Mouse (Mus musculus): ENCODE data around the gene Mical3.

The Mical3 gene

GRCm38 (mm10) chr6:121146798-121147197 is 16.0 kb upstream of the Mical3 start:
- no peak for DNase-seq (ENCODE audit: low read depth, low spot score)

- no peak for DNase-seq (ENCODE audit: low read depth, low spot score)
These were observed 15.1 kb upstream of the Mical3 start for GRCm38 (mm10) chr6:121145906-121146305.

DNA sequence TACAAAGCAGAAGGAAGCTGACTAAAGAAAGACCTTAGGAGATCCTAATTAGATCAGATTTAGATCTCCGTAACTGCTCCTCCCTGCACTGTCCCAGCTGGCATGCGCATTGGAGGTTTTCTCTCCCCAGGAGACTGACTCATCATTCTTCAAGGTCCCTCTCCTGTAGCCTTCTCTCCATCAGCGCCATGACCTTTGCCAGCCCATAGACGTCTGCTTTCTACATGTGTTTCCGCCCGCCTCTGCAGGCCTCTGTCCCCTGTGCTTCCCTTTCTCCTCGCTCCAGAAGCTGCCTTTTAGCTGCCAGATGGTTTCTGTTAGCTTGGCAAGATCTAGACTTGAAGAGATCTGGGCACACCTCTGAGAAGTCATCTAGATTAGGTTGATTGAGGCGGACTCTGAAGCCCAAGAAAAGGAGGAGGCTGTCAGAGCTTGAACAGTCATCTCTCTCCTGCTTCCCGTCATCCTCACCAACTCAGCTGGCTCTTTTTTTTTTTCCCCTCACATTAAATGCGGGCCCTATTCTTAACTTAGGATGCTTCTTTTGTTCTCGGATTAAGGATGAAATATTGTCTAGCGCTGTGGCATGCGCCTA is 14.3 kb upstream of the Mical3 start:
- DNase-seq (ENCODE audit: low read depth, low spot score), result no peak

GRCm38 (mm10) chr6:121144066-121144465 is 13.3 kb upstream of the Mical3 start:
- DNase-seq (ENCODE audit: low read depth, low spot score), result no peak

GRCm38 (mm10) chr6:121143439-121143838 is 12.6 kb upstream of the Mical3 start:
- DNase-seq (ENCODE audit: low read depth, low spot score), result no peak

DNA sequence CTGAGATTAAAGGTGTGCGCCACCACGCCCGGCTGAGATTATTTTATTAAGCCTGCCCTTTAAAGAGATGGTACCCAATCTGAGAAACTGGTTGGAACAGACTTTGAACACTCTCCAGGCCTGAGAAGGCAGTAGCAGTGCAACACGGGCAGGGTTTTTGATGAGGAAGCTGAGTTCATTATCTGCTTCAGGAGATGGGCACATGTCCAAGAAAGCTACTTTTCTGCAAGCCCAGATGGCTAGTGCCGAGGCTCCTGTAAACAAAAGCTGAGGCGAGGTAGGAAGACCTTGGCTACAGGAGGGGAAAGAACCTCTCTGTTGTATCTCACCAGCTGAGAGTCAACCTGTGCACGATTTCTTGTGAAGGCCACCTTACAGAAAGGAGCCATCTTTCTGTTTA is 11.5 kb upstream of the Mical3 start:
- no peak for DNase-seq (ENCODE audit: low read depth, low spot score)

DNA sequence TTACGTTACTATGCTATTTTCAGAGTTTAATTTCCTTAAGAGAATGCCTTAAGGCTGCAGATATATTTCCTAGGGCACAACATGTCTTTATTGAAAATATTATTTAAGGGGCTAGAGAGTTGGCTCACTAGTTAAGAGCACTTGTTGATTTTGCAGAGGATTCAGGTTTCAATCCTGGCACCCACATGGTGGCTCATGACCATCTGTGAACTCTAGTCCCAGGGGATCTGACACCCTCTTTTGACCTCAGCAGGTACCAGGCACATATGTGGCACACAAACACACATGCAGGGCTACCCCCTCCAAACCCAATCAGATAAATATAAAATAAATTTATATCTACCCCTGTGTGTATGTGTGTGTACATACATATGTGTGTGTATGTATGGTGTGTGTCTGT is 8.5 kb upstream of the Mical3 start:
- no peak for DNase-seq (ENCODE audit: low read depth, low spot score)

- no peak for DNase-seq (ENCODE audit: low read depth, low spot score)
These were observed 7.7 kb upstream of the Mical3 start for GRCm38 (mm10) chr6:121138338-121139040.

GRCm38 (mm10) chr6:121137222-121137621 is 6.4 kb upstream of the Mical3 start:
- no peak for DNase-seq (ENCODE audit: low read depth, low spot score)

- DNase-seq (ENCODE audit: low read depth, low spot score), result no peak
These were observed 4.1 kb upstream of the Mical3 start for GRCm38 (mm10) chr6:121134884-121135283.

GRCm38 (mm10) chr6:121134249-121134648 is 3.5 kb upstream of the Mical3 start:
- no peak for DNase-seq (ENCODE audit: low read depth, low spot score)

DNA sequence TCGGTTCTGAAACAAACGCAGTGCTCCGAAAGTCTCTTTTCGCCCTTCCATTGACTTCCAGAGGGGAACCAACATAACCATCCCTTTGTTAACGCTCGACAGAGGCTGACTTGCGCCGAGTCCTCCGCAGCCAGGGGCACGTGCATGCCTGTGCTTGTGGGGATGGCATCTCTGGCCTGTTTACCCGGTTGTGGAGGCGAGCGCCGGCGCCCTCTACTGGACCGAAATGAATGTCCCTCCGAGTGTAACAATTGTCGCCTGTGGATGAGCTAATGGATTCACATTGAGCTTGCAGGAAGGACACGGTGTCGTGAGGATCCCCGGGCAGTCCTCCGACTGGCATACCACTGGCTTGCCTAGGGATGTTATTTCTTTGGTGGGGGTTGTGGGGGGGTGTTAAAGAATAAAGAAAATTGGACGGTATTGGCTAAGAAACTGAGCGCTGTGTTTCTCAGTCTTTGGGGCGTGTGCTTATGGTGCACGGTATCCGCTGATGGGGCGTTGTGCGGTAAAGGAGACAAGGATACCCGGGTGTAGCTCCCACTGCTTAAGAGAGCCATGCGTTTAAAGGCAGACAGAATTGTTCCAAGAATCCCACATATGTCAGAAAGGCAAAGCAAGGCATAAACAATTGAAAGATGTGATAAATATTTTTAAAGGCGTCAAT is 627 bp downstream of the Mical3 start:
- DNase-seq (ENCODE audit: low read depth, low spot score), result peak; percentile 56

DNA sequence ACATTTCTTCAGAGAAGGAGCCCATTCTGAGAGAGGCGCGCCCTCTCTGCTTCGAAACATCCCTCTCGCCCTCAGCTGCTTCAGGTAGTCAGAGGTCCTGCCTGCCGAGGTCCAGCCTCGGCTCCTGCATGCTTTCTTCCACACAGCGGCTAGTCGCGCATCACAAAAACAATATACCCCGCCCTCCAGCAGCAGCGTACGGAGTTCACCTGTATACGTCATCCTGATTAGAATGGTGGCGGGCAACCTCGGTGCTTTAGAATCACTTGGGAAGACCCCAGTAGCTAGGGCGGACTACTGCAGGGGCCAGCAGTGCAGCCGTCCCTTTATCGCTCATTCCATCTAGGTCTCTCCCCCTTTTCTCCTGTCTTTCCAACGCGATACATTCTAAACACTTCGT is 1.3 kb downstream of the Mical3 start:
- DNase-seq (ENCODE audit: low read depth, low spot score), result no peak

GRCm38 (mm10) chr6:121128736-121129135 is 2.1 kb downstream of the Mical3 start:
- DNase-seq (ENCODE audit: low read depth, low spot score), result no peak

DNA sequence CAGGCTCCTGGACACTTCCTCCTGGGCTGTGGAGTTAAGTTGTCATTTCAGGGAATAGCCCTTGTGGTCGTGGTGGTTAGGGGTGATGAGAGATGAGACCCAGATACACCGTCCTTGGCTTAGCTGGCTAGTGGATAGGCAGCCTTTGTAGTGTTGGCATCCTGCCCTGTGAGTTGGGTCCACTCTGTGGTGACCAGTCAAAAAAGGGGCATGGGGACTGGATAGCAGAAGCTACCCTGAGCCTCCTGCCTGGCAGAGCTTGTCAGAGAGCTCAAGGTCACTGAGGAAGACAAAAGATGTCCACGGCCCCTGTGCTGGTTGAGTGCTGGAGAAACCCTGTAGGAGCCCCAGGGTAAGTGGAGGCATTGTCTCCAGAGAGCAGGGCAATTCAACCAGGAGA is 3.1 kb downstream of the Mical3 start:
- no peak for DNase-seq (ENCODE audit: low read depth, low spot score)

GRCm38 (mm10) chr6:121126202-121126601 is 4.6 kb downstream of the Mical3 start:
- no peak for DNase-seq (ENCODE audit: low read depth, low spot score)

- no peak for DNase-seq (ENCODE audit: low read depth, low spot score)
These were observed 8.0 kb downstream of the Mical3 start for GRCm38 (mm10) chr6:121122739-121123241.

DNA sequence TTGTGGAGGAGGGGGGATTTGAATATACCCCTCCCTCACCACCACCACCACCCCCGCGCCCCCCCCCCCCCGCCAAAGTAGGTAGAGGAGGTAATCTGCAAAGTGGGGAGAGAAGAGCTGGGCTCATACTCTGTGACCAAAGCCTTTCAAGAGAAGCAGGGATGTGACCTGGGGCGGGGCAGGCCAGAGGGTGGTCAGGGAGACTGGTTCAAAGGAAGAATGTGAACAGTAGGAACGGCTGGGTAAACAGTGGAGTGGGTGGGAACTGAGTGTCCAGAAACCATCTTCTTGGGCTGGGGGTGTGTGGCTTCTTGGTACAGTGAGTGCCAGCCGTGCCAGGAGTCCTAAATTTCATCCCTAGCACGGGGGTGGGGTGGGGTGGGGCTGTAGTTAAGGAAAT is 10.0 kb downstream of the Mical3 start:
- no peak for DNase-seq (ENCODE audit: low read depth, low spot score)

GRCm38 (mm10) chr6:121117971-121118755 is 12.6 kb downstream of the Mical3 start:
- no peak for DNase-seq (ENCODE audit: low read depth, low spot score)

GRCm38 (mm10) chr6:121117142-121117541 is 13.7 kb downstream of the Mical3 start:
- no peak for DNase-seq (ENCODE audit: low read depth, low spot score)

- no peak for DNase-seq (ENCODE audit: low read depth, low spot score)
These were observed 14.4 kb downstream of the Mical3 start for GRCm38 (mm10) chr6:121116434-121116833.

- no peak for DNase-seq (ENCODE audit: low read depth, low spot score)
These were observed 19.2 kb downstream of the Mical3 start for GRCm38 (mm10) chr6:121111448-121112055.

Measured in retina, adult 2 months (tissue).